Mouse (Mus musculus): ENCODE measurements around the gene Dennd4a.
A peak's percentile ranks its signal among the peaks of the same experiment; 100 is the strongest.

Dennd4a gene

GRCm38 (mm10) chr9:64810822-64811537 lies at the start of gene Dennd4a:
Gene Dennd4a (plus strand): TSS chr9:64811340.
- peak; percentile 96 for DNase-seq (ENCODE audit: low read depth, low spot score)

GRCm38 (mm10) chr9:64764824-64765223 lies 46.3 kb upstream of the Dennd4a start:
- DNase-seq (ENCODE audit: low read depth, low spot score): no peak

GRCm38 (mm10) chr9:64766136-64766535 lies 45.0 kb upstream of the Dennd4a start:
- no peak for DNase-seq (ENCODE audit: low read depth, low spot score)

GRCm38 (mm10) chr9:64767796-64768195 lies 43.3 kb upstream of the Dennd4a start:
- no peak for DNase-seq (ENCODE audit: low read depth, low spot score)

- peak; percentile 35 for DNase-seq (ENCODE audit: low read depth, low spot score)
These were observed 42.0 kb upstream of the Dennd4a start for GRCm38 (mm10) chr9:64769066-64769695.

- DNase-seq (ENCODE audit: low read depth, low spot score): no peak
These were observed 41.2 kb upstream of the Dennd4a start for GRCm38 (mm10) chr9:64769911-64770310.

- no peak for DNase-seq (ENCODE audit: low read depth, low spot score)
These were observed 40.7 kb upstream of the Dennd4a start for GRCm38 (mm10) chr9:64770411-64770849.

GRCm38 (mm10) chr9:64771236-64771635 lies 39.9 kb upstream of the Dennd4a start:
- DNase-seq (ENCODE audit: low read depth, low spot score): no peak

GRCm38 (mm10) chr9:64773254-64773653 lies 37.9 kb upstream of the Dennd4a start:
- no peak for DNase-seq (ENCODE audit: low read depth, low spot score)

- DNase-seq (ENCODE audit: low read depth, low spot score): no peak
These were observed 37.2 kb upstream of the Dennd4a start for GRCm38 (mm10) chr9:64773936-64774335.

- DNase-seq (ENCODE audit: low read depth, low spot score): no peak
These were observed 36.7 kb upstream of the Dennd4a start for GRCm38 (mm10) chr9:64774411-64774811.

GRCm38 (mm10) chr9:64774883-64775282 lies 36.3 kb upstream of the Dennd4a start:
- DNase-seq (ENCODE audit: low read depth, low spot score): no peak

GRCm38 (mm10) chr9:64775491-64775890 lies 35.6 kb upstream of the Dennd4a start:
- DNase-seq (ENCODE audit: low read depth, low spot score): no peak

GRCm38 (mm10) chr9:64777441-64777987 lies 33.6 kb upstream of the Dennd4a start:
- DNase-seq (ENCODE audit: low read depth, low spot score): no peak

GRCm38 (mm10) chr9:64778151-64778550 lies 33.0 kb upstream of the Dennd4a start:
- DNase-seq (ENCODE audit: low read depth, low spot score): no peak

GRCm38 (mm10) chr9:64779628-64780027 lies 31.5 kb upstream of the Dennd4a start:
- peak; percentile 52 for DNase-seq (ENCODE audit: low read depth, low spot score)

- no peak for DNase-seq (ENCODE audit: low read depth, low spot score)
These were observed 27.6 kb upstream of the Dennd4a start for GRCm38 (mm10) chr9:64783511-64783910.

- DNase-seq (ENCODE audit: low read depth, low spot score): peak; percentile 71
These were observed 26.3 kb upstream of the Dennd4a start for GRCm38 (mm10) chr9:64784841-64785240.

- no peak for DNase-seq (ENCODE audit: low read depth, low spot score)
These were observed 24.8 kb upstream of the Dennd4a start for GRCm38 (mm10) chr9:64786216-64786905.

GRCm38 (mm10) chr9:64788070-64788469 lies 23.1 kb upstream of the Dennd4a start:
- no peak for DNase-seq (ENCODE audit: low read depth, low spot score)

- DNase-seq (ENCODE audit: low read depth, low spot score): no peak
These were observed 21.8 kb upstream of the Dennd4a start for GRCm38 (mm10) chr9:64789341-64789761.

GRCm38 (mm10) chr9:64789887-64790400 lies 21.2 kb upstream of the Dennd4a start:
- no peak for DNase-seq (ENCODE audit: low read depth, low spot score)
